Mouse (Mus musculus) G1E (cell line): ENCODE measurements at regions not wholly inside any gene's neighbourhood (a gene's known extent, or its start where the extent isn't known, plus 50 kb on each side); places are given as distances from the start of the nearest gene placed in this dataset.

Experiments
- ATAC-seq: 2 replicates; pipeline ENCODE4 v1.8.0; 2016; ENCODE audit warnings: mild to moderate bottlenecking; ENCODE audit not compliant: insufficient number of reproducible peaks, poor library complexity, low FRiP score, severe bottlenecking; ENCODE audit errors: extremely low read depth
- DNase-seq: peaks from one replicate; pipeline ENCODE4 v3.0.0; 2012; ENCODE audit warnings: low spot score
- H3K27me3 ChIP-seq: 2 replicates; pipeline ENCODE4 v1.6.1; 2012; ENCODE audit warnings: mild to moderate bottlenecking, low read length, inconsistent platforms; ENCODE audit not compliant: insufficient read depth
- H3K36me3 ChIP-seq: replicated peaks from 2 replicates; pipeline ENCODE3; 2012; ENCODE audit warnings: mild to moderate bottlenecking, inconsistent platforms
- H3K4me1 ChIP-seq: 2 replicates; pipeline ENCODE4 v1.6.1; 2012; ENCODE audit warnings: low read depth, low read length, inconsistent platforms, mixed read lengths; ENCODE audit not compliant: insufficient read depth
- H3K4me3 ChIP-seq: 2 replicates; pipeline ENCODE4 v1.5.1; 2012; ENCODE audit warnings: low read depth, mild to moderate bottlenecking, inconsistent platforms, low read length, moderate library complexity, mixed read lengths
- H3K9me3 ChIP-seq: replicated peaks from 2 replicates; pipeline ENCODE4 v1.6.1; 2012; ENCODE audit warnings: inconsistent platforms
- CTCF ChIP-seq: IDR thresholded peaks from 2 replicates; pipeline ENCODE4 v1.5.1; 2012; ENCODE audit warnings: low read depth, low read length, inconsistent platforms, mixed read lengths
- GATA1 ChIP-seq: IDR thresholded peaks from 2 replicates; pipeline ENCODE4 v1.6.1; 2012; ENCODE audit warnings: borderline replicate concordance, low read length, inconsistent platforms, mixed read lengths
- GATA2 ChIP-seq: IDR thresholded peaks from 2 replicates; pipeline ENCODE4 v1.6.1; 2012; ENCODE audit warnings: low read depth, low read length, inconsistent platforms, borderline replicate concordance
- POLR2AphosphoS5 ChIP-seq: IDR thresholded peaks from 2 replicates; pipeline ENCODE4 v1.6.1; 2012; ENCODE audit warnings: low read depth, low read length, inconsistent platforms; ENCODE audit not compliant: insufficient replicate concordance
- TAL1 ChIP-seq: conservative IDR thresholded peaks from 2 replicates; pipeline ENCODE4 v1.6.1; 2012; ENCODE audit warnings: low read depth, low read length, inconsistent platforms, mixed read lengths

DNA sequence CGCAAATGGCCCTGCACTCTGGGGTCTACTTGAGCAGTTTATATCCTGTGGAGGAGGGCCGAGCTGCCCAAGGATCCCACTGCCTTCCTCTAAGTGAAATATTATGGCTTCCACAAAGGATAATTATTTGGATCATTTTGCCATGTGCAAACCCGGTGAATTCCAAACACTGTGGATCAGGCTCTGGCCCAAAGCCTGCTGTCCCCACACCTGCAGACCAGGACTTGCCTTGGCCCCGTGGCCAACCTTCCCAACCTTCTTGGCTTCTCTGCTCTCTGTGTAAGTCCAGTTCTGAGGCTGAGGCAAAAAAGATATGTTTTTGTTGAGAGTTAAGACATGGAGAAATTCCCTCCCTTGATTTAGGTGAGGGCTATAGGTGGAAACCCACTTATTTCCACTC is 234.0 kb downstream of the Snx10 start:
- DNase-seq (no peak), ATAC-seq (no peak)
- Histone ChIP-seq H3K4me3 (no peak overlapping the region), H3K27me3 (peaks cover 4% of the 10 kb centered on the region; the same call in 1 of the 2 replicates), H3K9me3 (no peaks in the 10 kb centered on the region), H3K36me3 (no peaks in the 10 kb centered on the region), H3K4me1 (no peaks in the 10 kb centered on the region)
- no peak for TF ChIP-seq GATA1

DNA sequence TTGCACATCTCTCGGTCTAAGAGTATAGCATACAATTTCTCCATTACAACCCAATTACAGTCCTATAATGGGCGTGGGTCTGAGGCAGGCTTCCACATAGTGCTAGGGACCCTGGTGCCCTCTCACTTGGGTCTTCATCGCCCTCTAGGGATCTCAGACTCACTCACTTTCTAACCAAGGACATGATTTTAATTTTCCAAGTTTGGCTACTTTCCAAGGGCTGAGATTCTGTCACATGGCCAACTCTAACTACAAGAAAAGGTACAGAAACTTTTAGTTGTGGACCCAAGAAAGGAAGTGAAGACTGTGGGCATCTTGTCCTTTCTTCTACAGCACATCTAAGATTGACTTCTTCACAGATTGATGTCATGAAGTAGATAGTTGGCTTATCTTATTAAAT is 235.1 kb downstream of the Snx10 start:
- peaks cover 4% of the 10 kb centered on the region; the same call in 1 of the 2 replicates for H3K27me3 ChIP-seq
- ATAC-seq (no peak), DNase-seq (no peak)
- no peak overlapping the region for H3K4me3 ChIP-seq
- no peaks in the 10 kb centered on the region for H3K4me1 ChIP-seq
- H3K36me3 ChIP-seq: no peaks in the 10 kb centered on the region
- no peaks in the 10 kb centered on the region for H3K9me3 ChIP-seq
- TF ChIP-seq POLR2AphosphoS5 (no peak), GATA2 (no peak), GATA1 (no peak), CTCF (no peak), TAL1 (no peak)

DNA sequence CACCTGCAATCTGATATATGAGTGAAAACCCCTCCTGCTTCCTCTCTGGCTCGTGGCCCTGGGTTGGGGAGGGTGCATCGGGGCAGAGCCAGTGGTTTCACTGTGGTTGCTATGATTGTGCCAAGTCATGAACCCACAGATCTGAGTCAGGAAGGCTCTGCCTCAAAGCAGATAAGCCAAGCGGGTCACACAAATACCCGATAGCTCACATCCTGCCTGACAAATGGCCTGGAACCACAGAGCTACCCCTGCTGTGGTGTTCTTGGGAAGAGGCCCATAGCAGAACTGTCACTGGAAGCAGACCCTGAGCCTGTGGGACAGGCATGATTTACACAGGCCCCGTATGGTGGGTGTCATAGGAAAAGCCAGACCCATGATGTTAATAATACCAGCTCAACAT is 236.7 kb downstream of the Snx10 start:
- H3K9me3 ChIP-seq: no peaks in the 10 kb centered on the region
- ATAC-seq: peak; percentile 8; the same call in 1 of the 2 replicates
- no peaks in the 10 kb centered on the region for H3K4me1 ChIP-seq
- TF ChIP-seq CTCF (no peak), POLR2AphosphoS5 (no peak), GATA1 (no peak), GATA2 (no peak), TAL1 (no peak)
- no peak overlapping the region for H3K4me3 ChIP-seq
- DNase-seq: no peak
- no peaks in the 10 kb centered on the region for H3K36me3 ChIP-seq
- H3K27me3 ChIP-seq: peaks cover 6% of the 10 kb centered on the region; the same call in 1 of the 2 replicates

- Histone ChIP-seq H3K27me3 (peaks cover 6% of the 10 kb centered on the region; the same call in 1 of the 2 replicates), H3K9me3 (no peaks in the 10 kb centered on the region), H3K4me3 (no peak overlapping the region), H3K36me3 (no peaks in the 10 kb centered on the region), H3K4me1 (no peaks in the 10 kb centered on the region)
- TF ChIP-seq POLR2AphosphoS5: no peak
- TF ChIP-seq CTCF: no peak
- ATAC-seq (no peak), DNase-seq (no peak)
Measured at GRCm38 (mm10) chr6:51761506-51761905, 237.8 kb downstream of the Snx10 start.

- DNase-seq (no peak), ATAC-seq (no peak)
- Histone ChIP-seq H3K9me3 (no peaks in the 10 kb centered on the region), H3K4me1 (no peaks in the 10 kb centered on the region; the same call in 1 of the 2 replicates), H3K36me3 (no peaks in the 10 kb centered on the region), H3K4me3 (no peak overlapping the region), H3K27me3 (peaks cover 10% of the 10 kb centered on the region)
- TF ChIP-seq CTCF (no peak), GATA1 (no peak), GATA2 (no peak)
Measured at GRCm38 (mm10) chr6:51766482-51766881, 242.8 kb downstream of the Snx10 start.

DNA sequence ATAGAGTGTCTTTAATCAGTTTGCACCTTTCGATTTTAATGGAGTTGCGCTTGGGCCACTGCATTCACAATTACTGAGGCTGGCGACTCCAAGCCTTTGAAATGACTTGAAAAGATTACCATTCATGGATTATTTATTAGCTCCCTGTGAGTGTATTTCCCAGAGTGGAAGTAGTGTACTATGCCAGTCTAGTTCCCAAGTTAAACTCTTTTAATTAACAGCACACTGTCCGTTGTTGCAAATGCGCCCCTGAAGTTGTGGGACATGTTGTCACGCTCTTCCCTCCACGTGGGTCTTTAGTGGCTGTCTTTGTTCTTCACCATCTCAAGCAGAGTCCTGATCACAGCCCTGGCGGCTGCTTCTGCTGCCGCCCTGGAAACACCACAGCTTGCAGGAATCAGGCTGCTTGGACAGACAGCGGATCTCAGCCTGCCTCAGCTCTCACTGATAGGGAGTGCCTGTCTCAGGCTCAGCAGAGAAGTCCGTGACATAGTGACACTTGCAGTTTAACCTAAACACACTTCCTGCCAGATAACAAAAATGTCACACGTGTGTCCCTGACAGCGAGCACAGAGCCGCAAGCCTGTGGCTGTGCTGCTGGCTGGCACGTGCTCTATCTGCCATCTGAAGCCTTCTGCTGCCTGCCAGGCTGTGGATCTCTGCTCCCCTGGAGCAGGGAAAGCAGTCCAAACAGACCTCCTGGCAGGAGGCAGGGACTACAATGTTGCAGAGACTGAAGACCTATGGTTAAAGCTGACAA is 244.1 kb downstream of the Snx10 start:
- Histone ChIP-seq H3K27me3 (peaks cover 10% of the 10 kb centered on the region), H3K4me1 (no peaks in the 10 kb centered on the region; the same call in 1 of the 2 replicates), H3K9me3 (no peaks in the 10 kb centered on the region), H3K4me3 (no peak overlapping the region), H3K36me3 (no peaks in the 10 kb centered on the region)
- DNase-seq: no peak
- TF ChIP-seq CTCF (no peak), GATA2 (no peak), POLR2AphosphoS5 (no peak), GATA1 (no peak), TAL1 (no peak)
- ATAC-seq: no peak

GRCm38 (mm10) chr6:51771001-51771400 is 241.3 kb downstream of the Skap2 start:
- no peak for TF ChIP-seq GATA2
- TF ChIP-seq POLR2AphosphoS5: no peak
- TF ChIP-seq CTCF: no peak
- no peak for TF ChIP-seq TAL1
- no peak for TF ChIP-seq GATA1
- ATAC-seq (no peak), DNase-seq (no peak)
- H3K4me3 ChIP-seq: no peak overlapping the region
- H3K27me3 ChIP-seq: peaks cover 8% of the 10 kb centered on the region
- H3K9me3 ChIP-seq: no peaks in the 10 kb centered on the region
- H3K36me3 ChIP-seq: no peaks in the 10 kb centered on the region
- no peaks in the 10 kb centered on the region; the same call in 1 of the 2 replicates for H3K4me1 ChIP-seq
